Mouse (Mus musculus) heart, embryonic 13.5 days (tissue): ENCODE results near the gene Cst9. TPM values are rescaled to one million over a fixed set of nuclear protein-coding genes. Genes with fewer than 3 reads are reported as not detected.
A peak's percentile ranks its signal among the peaks of the same experiment; 100 is the strongest.

Source experiments
- ATAC-seq: fragments of 200-750 bp; cut with Nextera tagmentation; 2 replicates; pipeline ENCODE4 v1.8.0; 2017; ENCODE audit warnings: moderate TSS enrichment; ENCODE audit not compliant: insufficient number of reproducible peaks, low FRiP score, low TSS enrichment; ENCODE audit errors: extremely low read depth
- H3K27ac ChIP-seq: fragments of 300-500 bp; sonication (generic); replicated peaks from 2 replicates; pipeline ENCODE4 v1.5.1; 2015; ENCODE audit warnings: moderate library complexity, mild to moderate bottlenecking, inconsistent platforms
- H3K27me3 ChIP-seq: fragments of 300-500 bp; sonication (generic); replicated peaks from 2 replicates; pipeline ENCODE4 v1.6.1; 2015; ENCODE audit warnings: mild to moderate bottlenecking, inconsistent platforms
- H3K36me3 ChIP-seq: fragments of 300-500 bp; sonication (generic); 2 replicates; pipeline ENCODE4 v1.6.1; 2015; ENCODE audit warnings: mild to moderate bottlenecking, inconsistent platforms
- H3K4me1 ChIP-seq: fragments of 300-500 bp; sonication (generic); 2 replicates; pipeline ENCODE4 v1.6.1; 2015; ENCODE audit warnings: inconsistent platforms
- H3K4me2 ChIP-seq: fragments of 300-500 bp; sonication (generic); 2 replicates; pipeline ENCODE4 v1.6.1; 2015; ENCODE audit warnings: inconsistent platforms, mild to moderate bottlenecking, moderate library complexity
- H3K4me3 ChIP-seq: fragments of 300-500 bp; sonication (generic); 2 replicates; pipeline ENCODE4 v1.5.1; 2015; ENCODE audit warnings: moderate library complexity, mild to moderate bottlenecking, inconsistent platforms
- H3K9ac ChIP-seq: fragments of 300-500 bp; sonication (generic); 2 replicates; pipeline ENCODE4 v1.6.1; 2015; ENCODE audit warnings: inconsistent platforms, mild to moderate bottlenecking, moderate library complexity
- H3K9me3 ChIP-seq: fragments of 300-500 bp; sonication (generic); 2 replicates; pipeline ENCODE4 v1.6.1; 2016; ENCODE audit warnings: inconsistent platforms
- WGBS: fragments of 180-500 bp; shearing (Covaris S2); methylation state at CpG from one replicate; pipeline ENCODE4 v1.1.7; 2015; ENCODE audit warnings: mixed read lengths; 5-methylcytosine and 5-hydroxymethylcytosine counted together
- polyA plus RNA-seq: library from polyadenylated mRNA; unstranded; fragments of >200 nt; fragmentation: Nextera tagmentation; extraction: Ambion mirVana; gene quantifications from 2 replicates; pipeline ENCODE4 v1.2.1, GENCODE M21; 2015

Gene Cst9
- polyA plus RNA-seq, 1 experiment from 2014 or later = 3.3 TPM

GRCm38 (mm10) chr2:148878641-148879130 lies 43.7 kb downstream of the Cst9 start:
- ATAC-seq = no peak
- no peak overlapping the region for H3K4me2 ChIP-seq
- H3K27ac ChIP-seq = peak overlapping the region; percentile 41
- H3K9ac ChIP-seq = no peak overlapping the region
- no peaks in the 10 kb centered on the region for H3K36me3 ChIP-seq
- H3K4me1 ChIP-seq = peaks cover 49% of the 10 kb centered on the region
- no peaks in the 10 kb centered on the region for H3K27me3 ChIP-seq
- H3K9me3 ChIP-seq = no peaks in the 10 kb centered on the region
- H3K4me3 ChIP-seq = no peak overlapping the region
- WGBS = 3% methylated on average over 2 of the region's 2 CpGs

GRCm38 (mm10) chr2:148879199-148879598 lies 44.3 kb downstream of the Cst9 start:
- Histone ChIP-seq H3K4me3 (no peak overlapping the region), H3K9ac (peak overlapping the region; percentile 38), H3K9me3 (no peaks in the 10 kb centered on the region), H3K4me1 (peaks cover 43% of the 10 kb centered on the region), H3K27ac (peak overlapping the region; percentile 41), H3K36me3 (no peaks in the 10 kb centered on the region), H3K27me3 (no peaks in the 10 kb centered on the region), H3K4me2 (no peak overlapping the region)
- 25% methylated on average over 1 of the region's 1 CpGs for WGBS
- no peak for ATAC-seq

- no peak overlapping the region for H3K4me2 ChIP-seq
- ATAC-seq = peak; percentile 73; the same call in 1 of the 2 replicates
These were observed 49.8 kb downstream of the Cst9 start for GRCm38 (mm10) chr2:148884738-148885137.

More at GRCm38 (mm10) chr2:148884738-148885137, 49.8 kb downstream of the Cst9 start:
- Histone ChIP-seq H3K36me3 (no peaks in the 10 kb centered on the region), H3K9ac (no peak overlapping the region), H3K9me3 (no peaks in the 10 kb centered on the region), H3K4me1 (peaks cover 6% of the 10 kb centered on the region), H3K4me3 (no peak overlapping the region), H3K27me3 (no peaks in the 10 kb centered on the region), H3K27ac (peak overlapping the region; percentile 3; the same call in 1 of the 2 replicates)

Other genes starting within 250 kb of the Cst9 start
- 50.4 and 55.5 TPM in 2 replicates for gene Nxt1, start 162.5 kb upstream of the Cst9 start, polyA plus RNA-seq
- gene Gzf1, start 154.1 kb upstream of the Cst9 start, polyA plus RNA-seq = 13.1 and 13.2 TPM in 2 replicates
- gene Napb, start 102.7 kb upstream of the Cst9 start, polyA plus RNA-seq = 2.2 and 2.4 TPM in 2 replicates
- gene Cstl1, start 84.8 kb upstream of the Cst9 start, polyA plus RNA-seq = not detected in 2 replicates
- gene Cst11, start 63.6 kb upstream of the Cst9 start, polyA plus RNA-seq = not detected in 2 replicates
- not detected in 2 replicates for gene 8030411F24Rik, start 53.1 kb upstream of the Cst9 start, polyA plus RNA-seq
- not detected in 2 replicates for gene Cst12, start 45.8 kb upstream of the Cst9 start, polyA plus RNA-seq
- not detected in 2 replicates for gene Cst8, start 36.4 kb upstream of the Cst9 start, polyA plus RNA-seq
- not detected in 2 replicates for gene Cst13, start 15.1 kb upstream of the Cst9 start, polyA plus RNA-seq
- gene 9230104L09Rik, start 29.9 kb downstream of the Cst9 start, polyA plus RNA-seq = 0.71 TPM in 1 of 2 replicates, not detected in the other
- gene Cst3, start 40.5 kb downstream of the Cst9 start, polyA plus RNA-seq = 753 and 907 TPM in 2 replicates
- not detected in 2 replicates for gene Gm1330, start 168.1 kb downstream of the Cst9 start, polyA plus RNA-seq
- gene Gm10750, start 182.1 kb downstream of the Cst9 start, polyA plus RNA-seq = not detected in 2 replicates